Comparison of ENCODE assay signal across 30 mouse cellular contexts in genomic region chr19:34803396-34803795, GRCm38 (mm10). TPM values are rescaled to one million over a fixed set of nuclear protein-coding genes. Genes with fewer than 3 reads are reported as not detected.
"Had no signal": no experiment of that assay in that cellular context is flagged by ENCODE, and none has a peak within 500 bp of the region (broad histone marks: within the 10 kb centered on the region; RNA-seq: fewer than 3 reads in every experiment).

No protein-coding gene starts in this region.

- H3K4me3 ChIP-seq: limb, embryonic 10.5 days; limb, embryonic 12.5 days; limb, embryonic 13.5 days; limb, embryonic 15.5 days; liver, embryonic 12.5 days; liver, embryonic 13.5 days; liver, embryonic 15.5 days; lung, embryonic 15.5 days; megakaryocyte, embryonic 14.5 days; midbrain, embryonic 10.5 days; midbrain, embryonic 12.5 days; midbrain, embryonic 15.5 days; myocyte; neural tube, embryonic 12.5 days had no signal

- H3K27me3 ChIP-seq: limb, embryonic 12.5 days; limb, embryonic 13.5 days; limb, embryonic 15.5 days; liver, embryonic 12.5 days; liver, embryonic 13.5 days; liver, embryonic 15.5 days; lung, embryonic 15.5 days; megakaryocyte, embryonic 14.5 days; midbrain, embryonic 12.5 days; midbrain, embryonic 15.5 days; neural tube, embryonic 12.5 days had no signal

- H3K27ac ChIP-seq: limb, embryonic 10.5 days; limb, embryonic 12.5 days; limb, embryonic 13.5 days; limb, embryonic 15.5 days; liver, embryonic 12.5 days; liver, embryonic 13.5 days; liver, embryonic 14.5 days; liver, embryonic 15.5 days; lung, embryonic 15.5 days; macrophage; midbrain, embryonic 10.5 days; midbrain, embryonic 12.5 days; midbrain, embryonic 15.5 days; neural tube, embryonic 12.5 days had no signal

- ATAC-seq: liver, embryonic 12.5 days; liver, postnatal 0 days; lung, postnatal 0 days; midbrain, embryonic 15.5 days; midbrain, embryonic 16.5 days had no signal

- H3K4me1 ChIP-seq: limb, embryonic 10.5 days; limb, embryonic 12.5 days; limb, embryonic 13.5 days; limb, embryonic 15.5 days; liver, embryonic 13.5 days; liver, embryonic 15.5 days; midbrain, embryonic 12.5 days; midbrain, embryonic 15.5 days had no signal

- H3K36me3 ChIP-seq: limb, embryonic 10.5 days; limb, embryonic 12.5 days; limb, embryonic 13.5 days; limb, embryonic 15.5 days; liver, embryonic 12.5 days; liver, embryonic 13.5 days; liver, embryonic 15.5 days; lung, embryonic 15.5 days; midbrain, embryonic 10.5 days; midbrain, embryonic 12.5 days; midbrain, embryonic 15.5 days; neural tube, embryonic 12.5 days had no signal

- H3K9me3 ChIP-seq: limb, embryonic 10.5 days; limb, embryonic 12.5 days; limb, embryonic 13.5 days; limb, embryonic 15.5 days; liver, embryonic 12.5 days; liver, embryonic 13.5 days; liver, embryonic 15.5 days; lung, embryonic 15.5 days; megakaryocyte, embryonic 14.5 days; midbrain, embryonic 10.5 days; midbrain, embryonic 12.5 days; midbrain, embryonic 15.5 days; neural tube, embryonic 12.5 days had no signal

- H3K4me2 ChIP-seq: limb, embryonic 12.5 days; limb, embryonic 13.5 days; limb, embryonic 15.5 days; liver, embryonic 11.5 days; liver, embryonic 12.5 days; liver, embryonic 13.5 days; liver, embryonic 15.5 days; lung, embryonic 14.5 days; lung, embryonic 15.5 days; midbrain, embryonic 12.5 days; midbrain, embryonic 15.5 days; neural tube, embryonic 12.5 days had no signal

- H3K9ac ChIP-seq: limb, embryonic 12.5 days; limb, embryonic 13.5 days; limb, embryonic 15.5 days; liver, embryonic 12.5 days; liver, embryonic 13.5 days; liver, embryonic 14.5 days; liver, embryonic 15.5 days; liver, postnatal 0 days; lung, embryonic 14.5 days; lung, embryonic 15.5 days; midbrain, embryonic 12.5 days; midbrain, embryonic 15.5 days; neural tube, embryonic 12.5 days had no signal

- DNase-seq: left cerebral cortex, postnatal 4 days; liver; liver, embryonic 13.5 days; liver, postnatal 0 days; lung, adult 18-20 months; lung, adult 2 months; lung, embryonic 14.5 days; lung, postnatal 10 days; lung, postnatal 14 days; lung, postnatal 36 days; lung, postnatal 4 days; midbrain, embryonic 14.5 days had no signal

RNA-seq across cellular contexts. Expression of gene Slc16a12, which starts 56.3 kb away (rescaled TPM):
- polyA plus RNA-seq: macrophage had no signal
